Mouse (Mus musculus) bone marrow, adult 2 months (tissue): ENCODE measurements around the gene Armh4.

Experiments used
- CTCF ChIP-seq: fragments of 200-500 bp; IDR thresholded peaks from 2 replicates; pipeline ENCODE4 v1.5.1; 2011; ENCODE audit warnings: low read length, control low read depth; ENCODE audit not compliant: control insufficient read depth, insufficient read depth
- POLR2A ChIP-seq: fragments of 200-500 bp; IDR thresholded peaks from 2 replicates; pipeline ENCODE4 v1.6.1; 2011; ENCODE audit warnings: low read depth, mild to moderate bottlenecking, control low read depth, low read length, borderline replicate concordance; ENCODE audit not compliant: control insufficient read depth

DNA sequence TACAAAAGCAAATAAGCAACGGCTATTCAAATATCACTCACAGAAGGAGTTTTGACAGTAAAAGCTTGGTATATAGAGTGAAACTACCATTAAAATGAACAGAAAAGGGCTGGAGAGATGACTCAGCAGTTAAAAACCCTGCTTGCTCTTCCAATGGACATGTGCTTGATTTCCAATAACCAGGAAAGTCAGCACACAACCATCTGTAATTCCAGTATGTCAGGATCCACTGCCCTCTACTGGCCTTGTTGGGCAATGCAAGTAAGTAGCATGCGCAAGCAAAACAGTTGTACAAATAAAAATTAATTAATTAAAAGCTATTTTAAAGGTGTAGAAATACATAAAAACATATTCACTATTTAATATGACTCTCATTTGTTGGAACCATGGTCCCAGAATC lies 2.6 kb upstream of the Armh4 start:
- TF ChIP-seq POLR2A (no peak), CTCF (no peak)
